Comparison of ENCODE assay signal across 1 mouse cellular context in genomic region chr11:120630881-120631725, GRCm38 (mm10).
A peak's percentile ranks its signal among the peaks of the same experiment; 100 is the strongest.
TF ChIP-seq lines count a peak whose summit lies in the region.

No protein-coding gene starts in this region.

TF ChIP-seq in CH12.LX, 34 proteins besides CTCF, POLR2A, EP300 and RAD21 (continued from another document):
- peak; percentile 26; the same call in 1 of the 2 replicates for TF ChIP-seq CHD2 (IDR thresholded peaks at IDR 0.05; ENCODE audit: low read length)
- TF ChIP-seq SIN3A (IDR thresholded peaks at IDR 0.05; ENCODE audit: low read length) = peak; percentile 44; the same call in 1 of the 2 replicates
- no peak for TF ChIP-seq KAT2A (IDR thresholded peaks at IDR 0.05; ENCODE audit: insufficient replicate concordance, low read length)
